8 mouse cellular contexts compared by ENCODE assay signal in genomic region chr6:82714243-82714642, GRCm38 (mm10). TPM values are rescaled to one million over a fixed set of nuclear protein-coding genes. Genes with fewer than 3 reads are reported as not detected.
DNase-seq lines count a peak whose midpoint lies in the region; ATAC-seq and TF ChIP-seq lines count a peak whose summit lies in the region.

No protein-coding gene starts in this region.

- no peaks in the 10 kb centered on the region for H3K36me3 ChIP-seq in limb, embryonic 10.5 days
- no peaks in the 10 kb centered on the region for H3K36me3 ChIP-seq in midbrain, postnatal 0 days (ENCODE audit: insufficient read depth, low read length)
- no peaks in the 10 kb centered on the region for H3K36me3 ChIP-seq in spleen, adult 2 months (ENCODE audit: control insufficient read depth, insufficient read depth, low read length)

- no peak overlapping the region for H3K4me3 ChIP-seq in limb, embryonic 10.5 days
- H3K4me3 ChIP-seq in midbrain, postnatal 0 days (ENCODE audit: low read depth, low read length) = no peak overlapping the region
- no peak overlapping the region for H3K4me3 ChIP-seq in spleen, adult 2 months (ENCODE audit: extremely low read depth, insufficient read depth, insufficient read length)

- DNase-seq in 416B (ENCODE audit: low read depth) = peak; percentile 86
- DNase-seq in adrenal gland, adult 8-10 months = peak; percentile 69
- DNase-seq in embryo, embryonic 11.5 days (ENCODE audit: low read depth, low spot score) = peak; percentile 61
- peak; percentile 74 for DNase-seq in kidney, adult 18-20 months
- peak; percentile 80 for DNase-seq in limb, embryonic 10.5 days (ENCODE audit: low spot score)
- peak; percentile 73 for DNase-seq in midbrain, postnatal 0 days (ENCODE audit: low spot score)
- peak; percentile 26 to 65 for DNase-seq in spleen, adult 2 months (ENCODE audit: low read depth in 1 of 2, low spot score in 2 of 2)

- peak; percentile 84 for TF ChIP-seq CTCF in midbrain, postnatal 0 days (IDR thresholded peaks at IDR 0.05)
- peak; percentile 83; the same call in 1 of the 2 replicates for TF ChIP-seq CTCF in spleen, adult 2 months (IDR thresholded peaks at IDR 0.05; ENCODE audit: extremely low read depth, insufficient read depth, insufficient read length, insufficient replicate concordance)

- H3K4me1 ChIP-seq in limb, embryonic 10.5 days = no peaks in the 10 kb centered on the region
- H3K4me1 ChIP-seq in midbrain, postnatal 0 days (ENCODE audit: insufficient read depth, low read length) = no peaks in the 10 kb centered on the region
- H3K4me1 ChIP-seq in spleen, adult 2 months (ENCODE audit: control insufficient read depth, insufficient read depth, insufficient read length) = no peaks in the 10 kb centered on the region

- 16% methylated on average over 3 of the region's 3 CpGs for WGBS in limb, embryonic 10.5 days
- 20% methylated on average over 3 of the region's 3 CpGs for WGBS in midbrain, postnatal 0 days
- WGBS in spleen, adult 2 months = 30% methylated on average over 3 of the region's 3 CpGs

- no peak overlapping the region for H3K27ac ChIP-seq in limb, embryonic 10.5 days
- no peak overlapping the region for H3K27ac ChIP-seq in midbrain, postnatal 0 days (ENCODE audit: low read depth, low read length)
- H3K27ac ChIP-seq in spleen, adult 2 months (ENCODE audit: insufficient read depth, low read length) = no peak overlapping the region

- no peaks in the 10 kb centered on the region for H3K27me3 ChIP-seq in limb, embryonic 10.5 days (ENCODE audit: low read depth, poor library complexity, severe bottlenecking)
- H3K27me3 ChIP-seq in midbrain, postnatal 0 days (ENCODE audit: insufficient read depth, low read length) = no peaks in the 10 kb centered on the region
- no peaks in the 10 kb centered on the region for H3K27me3 ChIP-seq in spleen, adult 2 months (ENCODE audit: control insufficient read depth, insufficient read depth, low read length)

- peak; percentile 84 for ATAC-seq in granulocyte monocyte progenitor cell, adult 5-6 weeks (replicated peaks; ENCODE audit: poor library complexity, severe bottlenecking)
- ATAC-seq in midbrain, postnatal 0 days (ENCODE audit: low FRiP score) = no peak

- H3K9ac ChIP-seq in midbrain, postnatal 0 days (replicated peaks; ENCODE audit: low read length, poor library complexity, severe bottlenecking) = no peak overlapping the region

- H3K9me3 ChIP-seq in limb, embryonic 10.5 days (replicated peaks) = no peaks in the 10 kb centered on the region
- no peaks in the 10 kb centered on the region for H3K9me3 ChIP-seq in midbrain, postnatal 0 days (ENCODE audit: low read length)

- no peak for TF ChIP-seq POLR2A in spleen, adult 2 months (IDR thresholded peaks at IDR 0.05; ENCODE audit: low read depth, low read length)

- H3K4me2 ChIP-seq in midbrain, postnatal 0 days (ENCODE audit: low read depth, low read length, poor library complexity, severe bottlenecking) = no peak overlapping the region

RNA-seq across cellular contexts. Expression of gene Pole4, which starts 9.1 kb away (rescaled TPM):
- 10 to 100 TPM; 27.4 to 40.4 (median 32.5) TPM for total RNA-seq in adrenal gland, adult 8-10 months (2022)
- 56.5 and 86.2 TPM in 2 replicates for total RNA-seq in granulocyte monocyte progenitor cell, adult 5-6 weeks (2014; fragmentation: Nextera tagmentation)
- 48.2 and 49.2 TPM in 2 replicates for total RNA-seq in granulocyte monocyte progenitor cell, adult 5-6 weeks (2017)
- polyA plus RNA-seq in limb, embryonic 10.5 days (2016; fragmentation: Nextera tagmentation; extraction: Ambion mirVana) = 90.6 and 92.5 TPM in 2 replicates
- 68.2 and 90.0 TPM in 2 replicates for total RNA-seq in midbrain, postnatal 0 days (2014; rRNA removed)
- 134 and 145 TPM in 2 replicates for polyA plus RNA-seq in midbrain, postnatal 0 days (2015; fragmentation: Nextera tagmentation; extraction: Ambion mirVana)
- polyA plus RNA-seq in spleen, adult 2 months (2012; rRNA removed) = 23.6 and 27.1 TPM in 2 replicates
